Mouse (Mus musculus): ENCODE measurements around the gene Fancf.

Gene Fancf

GRCm38 (mm10) chr7:51850877-51851276 is 11.2 kb downstream of the Fancf start:
- DNase-seq (ENCODE audit: low read depth, low spot score) = no peak

GRCm38 (mm10) chr7:51840515-51840914 is 21.6 kb downstream of the Fancf start:
- DNase-seq (ENCODE audit: low read depth, low spot score) = no peak

- DNase-seq (ENCODE audit: low read depth, low spot score) = peak; percentile 67
Measured at GRCm38 (mm10) chr7:51831917-51832316, 30.1 kb downstream of the Fancf start.

GRCm38 (mm10) chr7:51823562-51824338 is 38.3 kb downstream of the Fancf start:
- DNase-seq (ENCODE audit: low read depth, low spot score) = no peak

- DNase-seq (ENCODE audit: low read depth, low spot score) = no peak
Measured at GRCm38 (mm10) chr7:51821467-51821866, 40.6 kb downstream of the Fancf start.

- no peak for DNase-seq (ENCODE audit: low read depth, low spot score)
Measured at GRCm38 (mm10) chr7:51819891-51820290, 42.2 kb downstream of the Fancf start.

- DNase-seq (ENCODE audit: low read depth, low spot score) = no peak
Measured at GRCm38 (mm10) chr7:51818251-51818974, 43.7 kb downstream of the Fancf start.

GRCm38 (mm10) chr7:51816283-51816839 is 45.7 kb downstream of the Fancf start:
- no peak for DNase-seq (ENCODE audit: low read depth, low spot score)

GRCm38 (mm10) chr7:51815473-51816282 is 46.4 kb downstream of the Fancf start:
- no peak for DNase-seq (ENCODE audit: low read depth, low spot score)

Data from mesoderm, embryonic 11.5 days (tissue).